Mouse (Mus musculus) frontal cortex, postnatal 14 days (tissue): ENCODE data around the gene Pdia3.
"Not testable (repeated sequence)": the region's sequence is repeated elsewhere in the genome, so short reads cannot be mapped to it uniquely, and the experiment has no call there.

Source experiments
- DNase-seq, 2 experiments: peaks; one replicate each; pipeline ENCODE4 v3.0.0; 2022; ENCODE audit warnings: low spot score in 2 of 2

The Pdia3 gene

DNA sequence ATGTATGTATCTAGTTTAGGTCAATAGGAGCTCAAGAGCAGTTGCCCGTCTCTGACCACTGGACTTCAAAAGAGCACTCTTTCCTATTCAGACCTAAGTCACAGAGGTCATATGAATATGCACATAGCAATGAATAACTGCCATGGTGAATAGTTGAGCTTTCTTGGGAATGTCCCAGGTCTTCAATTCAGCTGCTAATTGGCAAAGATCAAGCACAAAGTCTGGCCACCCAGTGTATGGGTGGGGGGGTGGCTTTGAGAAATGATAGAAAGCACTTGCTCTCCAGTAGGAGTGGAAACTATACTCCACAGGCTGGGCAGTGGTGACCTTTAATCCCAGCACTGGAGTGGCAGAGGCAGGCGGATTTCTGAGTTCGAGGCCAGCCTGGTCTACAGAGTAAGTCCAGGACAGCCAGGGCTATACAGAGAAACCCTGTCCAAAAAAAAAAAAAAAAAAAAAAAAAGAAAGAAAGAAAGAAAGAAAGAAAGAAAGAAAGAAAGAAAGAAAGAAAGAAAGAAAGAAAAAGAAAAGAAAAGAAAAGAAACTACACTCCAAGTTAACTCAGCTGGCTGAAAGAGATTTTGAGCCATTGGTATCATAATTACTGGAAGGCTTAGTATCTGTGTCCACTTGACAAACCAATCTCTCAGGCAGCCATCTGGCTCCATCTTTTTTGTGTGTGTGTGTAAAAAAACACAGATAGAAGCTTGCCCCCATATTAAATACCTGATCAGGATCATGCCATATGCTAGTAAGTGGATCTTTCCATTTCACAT is 64.1 kb downstream of the Pdia3 start:
- no peak for DNase-seq

DNA sequence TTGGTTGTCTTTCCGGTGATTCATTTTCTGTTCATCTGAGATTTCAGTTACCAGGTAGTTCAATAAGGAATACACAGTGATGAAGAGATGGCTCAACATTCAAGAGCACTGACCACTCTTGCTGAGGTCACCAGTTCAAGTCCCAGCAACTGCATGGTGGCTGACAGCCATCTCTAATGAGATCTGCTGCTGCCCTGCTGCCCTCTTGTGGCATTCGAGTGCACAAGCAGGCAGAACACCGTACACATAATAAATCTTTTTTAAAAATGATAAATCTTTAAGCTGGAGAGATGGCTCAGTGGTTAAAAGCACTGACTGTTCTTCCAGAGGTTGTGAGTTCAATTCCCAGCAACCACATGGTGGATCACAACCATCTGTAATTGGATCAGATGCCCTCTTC is 66.9 kb downstream of the Pdia3 start:
- no peak for DNase-seq

DNA sequence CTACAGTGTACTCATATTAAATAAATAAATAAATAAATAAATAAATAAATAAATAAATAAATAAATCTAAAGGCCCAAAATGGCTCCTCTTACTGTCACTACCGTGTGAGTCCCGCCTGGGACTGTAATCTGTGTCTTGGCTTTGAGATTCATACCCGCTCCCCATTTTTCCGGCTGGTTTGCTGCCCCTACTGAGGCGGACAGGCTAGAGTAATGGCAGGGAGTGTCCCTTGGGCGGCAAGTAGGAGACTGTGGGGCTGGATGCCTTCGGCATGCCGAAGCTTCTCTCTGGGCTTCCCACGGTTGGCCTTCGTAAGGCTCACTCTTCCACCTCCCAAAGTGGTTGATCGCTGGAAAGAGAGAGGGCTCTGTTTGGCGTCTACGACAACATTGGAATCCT is 67.3 kb downstream of the Pdia3 start:
- not testable (repeated sequence) for DNase-seq

DNA sequence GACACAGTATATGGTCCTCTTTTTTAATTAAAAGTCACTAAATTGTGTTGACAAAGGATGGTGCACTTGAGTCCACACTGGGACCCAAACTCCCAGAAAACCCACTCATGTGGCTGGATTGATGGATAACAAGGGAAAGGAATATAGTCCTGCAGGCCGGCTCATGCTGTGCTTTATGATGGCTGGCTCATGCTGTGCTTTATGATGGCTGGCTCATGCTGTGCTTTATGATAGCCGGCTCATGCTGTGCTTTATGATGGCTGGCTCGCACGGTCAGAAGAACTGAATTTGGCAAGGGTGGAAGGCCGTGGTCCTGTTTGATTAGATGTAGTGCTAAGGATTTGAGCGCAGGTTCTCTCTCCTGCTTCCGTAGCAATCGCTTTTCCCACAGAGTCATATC is 70.0 kb downstream of the Pdia3 start:
- DNase-seq, result no peak

DNA sequence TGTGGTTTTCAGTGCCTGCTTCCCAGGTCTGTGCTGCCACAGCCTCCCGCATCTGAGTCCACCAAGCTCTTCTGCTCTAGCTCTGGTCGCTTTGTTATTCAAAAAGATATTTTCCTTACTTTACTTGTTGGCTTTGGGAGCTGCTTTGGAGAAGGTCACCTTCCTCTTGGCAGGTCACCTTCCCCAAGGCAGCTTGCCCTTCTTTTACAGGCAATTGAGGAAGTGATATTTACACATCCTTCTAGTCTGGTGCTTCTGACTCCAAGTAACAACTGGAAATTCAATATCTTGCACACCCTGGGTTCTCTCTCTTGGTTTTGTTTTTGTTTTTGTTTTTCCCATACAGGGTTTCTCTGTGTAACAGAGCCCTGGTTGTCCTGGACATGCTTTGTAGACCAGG is 70.8 kb downstream of the Pdia3 start:
- DNase-seq, result not testable (repeated sequence)
